Mouse (Mus musculus) retina, adult 2 months (tissue): ENCODE data around the gene Ppp2r5e.
"Not testable (repeated sequence)": the region's sequence is repeated elsewhere in the genome, so short reads cannot be mapped to it uniquely, and the experiment has no call there.

Experiments
- DNase-seq: peaks from one replicate; pipeline ENCODE4 v3.0.0-alpha.2; 2012; ENCODE audit warnings: low read depth, low spot score

The Ppp2r5e gene

GRCm38 (mm10) chr12:75537019-75537672 lies 58.9 kb downstream of the Ppp2r5e start:
- no peak for DNase-seq

- DNase-seq: no peak
Observed at GRCm38 (mm10) chr12:75536566-75536965, 59.5 kb downstream of the Ppp2r5e start.

GRCm38 (mm10) chr12:75533145-75533544 lies 62.9 kb downstream of the Ppp2r5e start:
- DNase-seq: no peak

- DNase-seq: no peak
Observed at GRCm38 (mm10) chr12:75531895-75532294, 64.2 kb downstream of the Ppp2r5e start.

GRCm38 (mm10) chr12:75528857-75529808 lies 66.9 kb downstream of the Ppp2r5e start:
- no peak for DNase-seq

GRCm38 (mm10) chr12:75528300-75528699 lies 67.7 kb downstream of the Ppp2r5e start:
- DNase-seq: no peak

- DNase-seq: no peak
Observed at GRCm38 (mm10) chr12:75524199-75524598, 71.8 kb downstream of the Ppp2r5e start.

GRCm38 (mm10) chr12:75522931-75523330 lies 73.1 kb downstream of the Ppp2r5e start:
- no peak for DNase-seq

- no peak for DNase-seq
Observed at GRCm38 (mm10) chr12:75522360-75522759, 73.7 kb downstream of the Ppp2r5e start.

GRCm38 (mm10) chr12:75520395-75520794 lies 75.7 kb downstream of the Ppp2r5e start:
- DNase-seq: no peak

- no peak for DNase-seq
Observed at GRCm38 (mm10) chr12:75519181-75519940, 76.7 kb downstream of the Ppp2r5e start.

GRCm38 (mm10) chr12:75515301-75515906 lies 80.6 kb downstream of the Ppp2r5e start:
- no peak for DNase-seq

GRCm38 (mm10) chr12:75511520-75511919 lies 84.5 kb downstream of the Ppp2r5e start:
- no peak for DNase-seq

GRCm38 (mm10) chr12:75504991-75505650 lies 90.9 kb downstream of the Ppp2r5e start:
- DNase-seq: no peak

- DNase-seq: no peak
Observed at GRCm38 (mm10) chr12:75502664-75503063, 93.4 kb downstream of the Ppp2r5e start.

GRCm38 (mm10) chr12:75497698-75498097 lies 98.3 kb downstream of the Ppp2r5e start:
- no peak for DNase-seq

GRCm38 (mm10) chr12:75495636-75496035 lies 100.4 kb downstream of the Ppp2r5e start:
- no peak for DNase-seq

- no peak for DNase-seq
Observed at GRCm38 (mm10) chr12:75494643-75495042, 101.4 kb downstream of the Ppp2r5e start.

GRCm38 (mm10) chr12:75492549-75493327 lies 103.3 kb downstream of the Ppp2r5e start:
- DNase-seq: no peak

- DNase-seq: not testable (repeated sequence)
Observed at GRCm38 (mm10) chr12:75492148-75492547, 103.9 kb downstream of the Ppp2r5e start.
